Mouse (Mus musculus) olfactory bulb, adult 2 months (tissue): ENCODE measurements around the gene Ly6g6e. TPM values are rescaled to one million over a fixed set of nuclear protein-coding genes. Genes with fewer than 3 reads are reported as not detected.
A peak's percentile ranks its signal among the peaks of the same experiment; 100 is the strongest.

Experiments used
- H3K27ac ChIP-seq: fragments of 200-500 bp; 2 replicates; pipeline ENCODE4 v1.5.1; 2012; ENCODE audit warnings: low read depth, low read length; ENCODE audit not compliant: insufficient read depth
- H3K4me1 ChIP-seq: fragments of 200-500 bp; 2 replicates; pipeline ENCODE4 v1.6.1; 2012; ENCODE audit warnings: low read length; ENCODE audit not compliant: control insufficient read depth, insufficient read depth
- H3K4me3 ChIP-seq: fragments of 200-500 bp; 2 replicates; pipeline ENCODE4 v1.5.1; 2012; ENCODE audit warnings: mild to moderate bottlenecking, low read depth, low read length, moderate library complexity; ENCODE audit not compliant: insufficient read depth
- CTCF ChIP-seq: fragments of 200-500 bp; IDR thresholded peaks from 2 replicates; pipeline ENCODE4 v1.5.1; 2012; ENCODE audit warnings: low read depth, mild to moderate bottlenecking, low read length, moderate library complexity; ENCODE audit not compliant: insufficient read depth
- POLR2A ChIP-seq: fragments of 200-500 bp; IDR thresholded peaks from 2 replicates; pipeline ENCODE4 v1.6.1; 2012; ENCODE audit warnings: mild to moderate bottlenecking, low read depth, low read length, moderate library complexity; ENCODE audit not compliant: insufficient read depth
- WGBS: fragments of 180-500 bp; shearing (Covaris S2); methylation state at CpG from one replicate; pipeline ENCODE4 v1.1.7; 2018; 5-methylcytosine and 5-hydroxymethylcytosine counted together
- polyA plus RNA-seq: library from polyadenylated mRNA; stranded (reverse); fragments of >200 nt; gene quantifications from 2 replicates; pipeline ENCODE4 v1.2.4, GENCODE M21; 2012; ENCODE audit warnings: low replicate concordance; ENCODE audit not compliant: missing spikeins, insufficient read depth, insufficient read length

Ly6g6e gene
- polyA plus RNA-seq, 1 experiment = not detected

GRCm38 (mm10) chr17:35104079-35104478 lies 27.4 kb downstream of the Ly6g6e start:
- 88% methylated on average over 7 of the region's 7 CpGs for WGBS
- Histone ChIP-seq H3K4me3 (no peak overlapping the region), H3K27ac (no peak overlapping the region), H3K4me1 (peaks cover 2% of the 10 kb centered on the region; the same call in 1 of the 2 replicates)
- TF ChIP-seq CTCF = no peak
- TF ChIP-seq POLR2A = no peak

GRCm38 (mm10) chr17:35104754-35105153 lies 28.1 kb downstream of the Ly6g6e start:
- no peak overlapping the region for H3K4me3 ChIP-seq
- TF ChIP-seq POLR2A (no peak), CTCF (no peak)
- H3K4me1 ChIP-seq = peaks cover 2% of the 10 kb centered on the region; the same call in 1 of the 2 replicates
- no peak overlapping the region for H3K27ac ChIP-seq
- WGBS = 74% methylated on average over 6 of the region's 6 CpGs

GRCm38 (mm10) chr17:35105740-35106389 lies 29.2 kb downstream of the Ly6g6e start:
- Histone ChIP-seq H3K4me3 (no peak overlapping the region), H3K27ac (no peak overlapping the region), H3K4me1 (peaks cover 2% of the 10 kb centered on the region; the same call in 1 of the 2 replicates)
- TF ChIP-seq CTCF (0 out of 2 replicates have a peak, but pooled peaks have one; percentile 11), POLR2A (no peak)
- 25% methylated on average over 13 of the region's 13 CpGs for WGBS

- Histone ChIP-seq H3K4me3 (no peak overlapping the region), H3K27ac (no peak overlapping the region), H3K4me1 (peaks cover 2% of the 10 kb centered on the region; the same call in 1 of the 2 replicates)
- no peak for TF ChIP-seq CTCF
- no peak for TF ChIP-seq POLR2A
- 60% methylated on average over 3 of the region's 3 CpGs for WGBS
Measured at GRCm38 (mm10) chr17:35106522-35106921, 29.8 kb downstream of the Ly6g6e start.

GRCm38 (mm10) chr17:35108097-35108496 lies 31.4 kb downstream of the Ly6g6e start, which contains the start of gene Ly6g5c:
Gene Ly6g5c (plus strand): TSS chr17:35108279.
- Histone ChIP-seq H3K27ac (no peak within 1 kb of the TSS), H3K4me1 (peaks cover 2% of the 10 kb centered on the region; the same call in 1 of the 2 replicates), H3K4me3 (no peak within 1 kb of the TSS)
- 80% methylated on average over 6 of the region's 6 CpGs for WGBS
- TF ChIP-seq POLR2A = no peak
- no peak for TF ChIP-seq CTCF

- TF ChIP-seq POLR2A (no peak), CTCF (no peak)
- 72% methylated on average over 9 of the region's 9 CpGs for WGBS
Measured at GRCm38 (mm10) chr17:35111774-35112173, 35.1 kb downstream of the Ly6g6e start.

GRCm38 (mm10) chr17:35115046-35116019 lies 38.6 kb downstream of the Ly6g6e start, which contains the start of gene Ly6g5b:
Gene Ly6g5b (minus strand): TSS chr17:35115428.
- 85% methylated on average over 8 of the region's 8 CpGs for WGBS
- H3K27ac ChIP-seq = no peak within 1 kb of the TSS
- no peaks in the 10 kb centered on the region for H3K4me1 ChIP-seq
- no peak within 1 kb of the TSS for H3K4me3 ChIP-seq
- TF ChIP-seq POLR2A = no peak
- no peak for TF ChIP-seq CTCF

More at GRCm38 (mm10) chr17:35111774-35112173, 35.1 kb downstream of the Ly6g6e start:
- no peak overlapping the region for H3K27ac ChIP-seq
- no peak overlapping the region for H3K4me3 ChIP-seq
- H3K4me1 ChIP-seq = no peaks in the 10 kb centered on the region

- peaks cover 2% of the 10 kb centered on the region; the same call in 1 of the 2 replicates for H3K4me1 ChIP-seq
- H3K4me3 ChIP-seq = peak overlapping the region; percentile 65
- TF ChIP-seq POLR2A = no peak
- no peak for TF ChIP-seq CTCF
- 0 out of 2 replicates have a peak overlapping the region, but pooled peaks have one; percentile 6 for H3K27ac ChIP-seq
- under 1% methylated on average over 33 of the region's 33 CpGs for WGBS
Measured at GRCm38 (mm10) chr17:35120745-35121142, 44.0 kb downstream of the Ly6g6e start.
